Mouse (Mus musculus) right cerebral cortex, postnatal 36 days (tissue): ENCODE results near the gene Ap2b1.
A peak's percentile ranks its signal among the peaks of the same experiment; 100 is the strongest.

Source experiments
- DNase-seq, 2 experiments: peaks; one replicate each; pipeline ENCODE4 v3.0.0; 2022; ENCODE audit warnings: low spot score in 2 of 2, mixed read lengths in 1 of 2

The Ap2b1 gene

DNA sequence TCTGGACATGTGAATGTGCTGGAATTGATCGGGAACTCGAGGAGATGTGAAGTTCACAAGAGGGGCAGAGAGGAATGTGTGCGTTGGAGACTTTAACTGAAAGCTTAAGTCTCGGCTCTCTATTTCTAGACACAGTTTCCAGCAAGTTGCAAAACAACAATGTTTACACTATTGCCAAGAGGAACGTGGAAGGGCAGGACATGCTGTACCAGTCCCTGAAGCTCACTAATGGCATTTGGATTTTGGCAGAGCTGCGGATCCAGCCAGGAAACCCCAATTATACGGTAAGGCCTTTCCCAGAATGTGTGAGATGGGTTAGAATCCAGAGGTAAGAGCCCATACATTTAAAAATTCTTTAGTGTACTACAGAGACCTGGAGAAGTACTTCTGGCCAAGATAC is 98.8 kb downstream of the Ap2b1 start:
- no peak for DNase-seq

DNA sequence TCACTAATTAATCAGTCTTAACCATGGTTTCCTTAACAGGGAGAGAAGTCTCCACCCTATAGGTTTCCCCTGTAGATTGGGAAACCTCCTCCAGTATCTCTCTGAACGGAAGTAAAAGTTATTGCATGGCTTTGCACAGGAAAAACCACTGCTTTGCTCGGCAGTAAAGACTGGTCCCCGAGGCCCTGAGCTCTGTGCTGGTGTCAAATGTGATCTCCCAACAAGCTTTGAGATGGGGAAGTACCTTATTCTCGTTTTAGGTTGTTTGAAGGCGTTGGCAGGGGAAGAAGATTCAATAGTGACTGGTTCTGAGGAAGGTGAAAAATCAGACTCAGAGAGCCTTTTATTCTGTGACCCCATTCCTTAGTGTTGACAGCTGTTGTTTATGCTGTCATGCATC is 99.9 kb downstream of the Ap2b1 start:
- no peak for DNase-seq

DNA sequence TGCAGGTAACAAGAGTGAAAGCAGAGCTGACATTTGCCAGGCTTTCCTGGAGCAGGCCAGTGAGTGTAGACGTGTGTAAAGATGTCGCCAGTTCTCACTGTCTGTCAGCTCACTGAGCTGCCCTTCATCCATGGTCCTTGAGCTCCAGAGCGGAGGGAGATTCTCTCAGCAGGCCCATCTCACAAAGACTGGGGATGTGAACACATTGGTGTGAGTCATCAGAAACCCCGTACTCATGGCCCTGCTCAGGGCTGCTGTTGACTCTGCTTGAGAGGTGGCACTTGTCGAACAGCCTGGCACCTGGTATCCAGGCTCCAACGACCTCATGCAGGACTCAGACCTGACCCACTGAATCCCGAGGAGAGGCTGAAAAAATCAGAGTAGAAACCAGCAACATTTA is 105.0 kb downstream of the Ap2b1 start:
- DNase-seq = no peak

GRCm38 (mm10) chr11:83406391-83406790 is 107.6 kb downstream of the Ap2b1 start:
- DNase-seq = no peak

DNA sequence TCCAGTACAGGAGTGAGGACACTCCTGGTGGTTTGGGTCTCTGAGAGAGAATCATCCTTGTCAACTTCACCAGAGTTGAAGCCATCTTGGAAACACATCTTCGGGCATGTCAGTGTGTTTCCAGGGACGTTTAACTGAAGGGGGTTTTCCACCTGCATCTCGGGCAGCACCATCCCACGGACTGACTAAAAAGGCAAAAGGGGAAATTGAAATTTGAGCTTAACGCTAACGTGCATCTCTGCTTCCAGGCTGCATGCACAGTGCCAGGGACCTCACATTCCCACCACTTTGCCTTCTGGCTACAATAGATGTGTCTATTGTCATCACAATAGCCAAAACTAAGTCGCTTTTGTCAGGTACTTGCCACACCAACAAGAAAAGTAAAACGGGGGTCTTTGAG is 109.4 kb downstream of the Ap2b1 start:
- no peak for DNase-seq

GRCm38 (mm10) chr11:83409087-83409754 is 110.4 kb downstream of the Ap2b1 start, which contains the start of gene Rasl10b:
Rasl10b (plus strand) TSS chr11:83409137.
- no peak for DNase-seq

DNA sequence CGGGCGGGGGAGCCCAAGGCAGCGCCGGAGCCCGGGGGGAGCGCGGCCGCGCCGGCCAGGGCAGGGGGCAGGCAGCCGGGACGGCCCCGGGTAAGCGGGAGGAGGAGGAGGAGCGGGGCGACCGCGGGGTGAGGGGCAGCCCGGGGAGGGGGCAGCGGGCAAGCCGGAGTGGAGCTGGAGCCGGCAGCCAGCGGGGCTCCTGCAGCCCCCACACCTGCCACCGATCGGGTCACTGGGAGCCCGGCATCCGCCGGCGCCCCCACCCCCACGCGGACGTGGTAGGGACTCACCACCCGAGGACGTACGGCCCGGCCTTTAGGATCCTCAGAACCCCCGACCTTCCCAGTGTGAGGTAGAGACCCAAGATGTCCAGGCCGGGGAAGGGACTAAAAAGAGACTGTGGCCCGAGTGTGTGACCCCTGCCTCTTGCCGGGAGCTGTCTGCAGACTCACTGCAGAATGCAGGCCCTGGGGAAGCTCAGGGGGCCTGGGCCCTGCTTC is 111.0 kb downstream of the Ap2b1 start:
- DNase-seq = no peak

- no peak for DNase-seq
Measured at GRCm38 (mm10) chr11:83410510-83410909, 111.7 kb downstream of the Ap2b1 start.

DNA sequence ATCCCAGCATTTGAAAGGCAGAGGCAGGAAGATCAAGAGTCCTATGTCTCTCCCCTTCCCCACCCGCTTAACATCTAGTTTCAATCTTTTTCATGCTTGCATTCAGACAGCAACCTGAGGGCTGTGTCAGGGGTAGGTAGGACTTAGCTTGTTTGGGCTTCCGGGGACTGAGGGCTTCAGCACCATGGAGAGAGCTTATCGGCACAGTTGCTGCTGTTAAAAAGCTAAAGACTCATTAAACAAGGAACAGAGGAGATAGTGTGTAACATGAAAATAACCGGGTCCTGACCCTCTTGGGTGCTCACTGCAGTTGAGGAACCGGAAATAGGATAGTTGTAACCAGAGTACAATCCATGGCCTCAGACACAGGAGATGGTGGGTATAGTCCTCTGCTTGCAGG is 118.3 kb downstream of the Ap2b1 start:
- no peak for DNase-seq

- DNase-seq = peak in 1 of 2 experiments; percentile 56
Measured at GRCm38 (mm10) chr11:83417708-83418107, 118.9 kb downstream of the Ap2b1 start.

DNA sequence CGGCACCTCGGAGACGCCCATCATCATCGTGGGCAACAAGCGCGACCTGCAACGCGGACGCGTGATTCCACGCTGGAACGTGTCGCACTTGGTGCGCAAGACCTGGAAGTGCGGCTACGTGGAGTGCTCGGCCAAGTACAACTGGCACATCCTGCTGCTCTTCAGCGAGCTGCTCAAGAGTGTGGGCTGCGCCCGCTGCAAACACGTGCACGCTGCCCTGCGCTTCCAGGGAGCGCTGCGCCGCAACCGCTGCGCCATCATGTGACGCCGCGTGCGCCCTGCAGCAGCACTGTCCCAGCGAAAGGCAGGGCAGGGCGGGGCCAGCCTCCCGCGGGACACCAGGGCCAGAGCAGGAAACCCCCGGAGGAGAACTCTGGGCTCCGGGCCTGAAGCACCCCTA is 119.7 kb downstream of the Ap2b1 start:
- DNase-seq = peak; percentile 75 to 80

DNA sequence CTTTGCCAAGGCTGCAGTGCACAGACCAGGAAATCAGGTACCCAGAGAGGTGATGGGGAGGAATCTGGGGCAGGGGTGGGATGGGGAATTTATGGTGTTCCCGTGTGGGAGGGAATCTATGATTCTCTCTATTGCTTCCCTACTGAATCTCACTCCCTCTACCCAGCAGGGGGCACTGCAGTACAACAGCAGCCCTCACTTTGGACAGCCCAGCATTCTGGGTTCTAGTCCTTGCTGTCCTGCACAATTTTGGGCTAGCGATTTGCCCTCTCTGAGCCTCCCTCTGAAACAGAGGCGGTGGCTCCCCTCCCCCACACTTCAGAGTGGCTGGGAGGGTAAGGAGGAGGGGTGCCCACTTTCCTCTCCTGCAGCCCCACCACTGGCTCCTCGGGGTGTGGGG is 121.5 kb downstream of the Ap2b1 start:
- DNase-seq = no peak

DNA sequence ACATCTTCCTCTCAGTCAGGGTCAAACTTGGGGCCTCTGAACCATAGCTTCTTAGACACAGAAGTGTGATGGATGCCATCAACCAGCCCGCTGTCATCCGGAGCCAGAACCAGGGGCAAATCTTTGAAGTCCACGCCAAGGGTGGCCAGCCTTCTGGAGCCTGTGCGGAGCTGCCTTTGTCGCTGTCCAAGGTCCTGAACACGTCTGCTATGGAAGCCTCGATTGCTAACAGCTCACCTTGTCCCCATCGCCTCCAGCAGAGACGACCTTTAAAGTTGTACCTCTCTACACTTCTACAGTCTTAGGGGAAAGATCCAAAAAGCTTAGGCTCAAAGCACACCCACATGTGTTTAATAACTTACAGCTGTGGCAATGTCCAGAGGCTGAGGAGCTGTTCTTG is 122.5 kb downstream of the Ap2b1 start:
- DNase-seq = no peak

GRCm38 (mm10) chr11:83424681-83425080 is 125.9 kb downstream of the Ap2b1 start:
- DNase-seq = peak; percentile 63 to 68

DNA sequence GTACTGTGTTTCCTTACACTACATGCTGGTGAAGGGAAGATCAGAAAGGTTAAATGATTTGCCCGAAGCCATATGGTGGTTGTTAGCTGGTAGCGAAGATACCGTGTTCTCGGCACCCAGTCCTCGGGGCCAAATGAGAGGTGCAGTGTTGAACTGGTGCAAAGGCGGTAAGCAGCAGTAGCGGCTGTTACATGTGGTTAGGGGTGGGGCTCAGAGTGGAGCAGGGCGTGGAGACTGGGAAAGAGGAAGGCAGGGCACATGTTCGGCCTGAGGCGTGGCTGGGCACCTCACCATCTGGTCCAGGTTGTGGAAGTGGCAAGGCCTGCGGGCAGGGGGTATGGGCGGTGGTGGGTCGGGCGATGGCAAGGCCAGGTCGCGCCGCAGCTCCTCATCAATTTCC is 128.1 kb downstream of the Ap2b1 start:
- no peak for DNase-seq

GRCm38 (mm10) chr11:83429355-83429754 is 130.5 kb downstream of the Ap2b1 start, which contains the start of gene Gas2l2:
Gas2l2 (minus strand) TSS chr11:83429455.
- DNase-seq = no peak

DNA sequence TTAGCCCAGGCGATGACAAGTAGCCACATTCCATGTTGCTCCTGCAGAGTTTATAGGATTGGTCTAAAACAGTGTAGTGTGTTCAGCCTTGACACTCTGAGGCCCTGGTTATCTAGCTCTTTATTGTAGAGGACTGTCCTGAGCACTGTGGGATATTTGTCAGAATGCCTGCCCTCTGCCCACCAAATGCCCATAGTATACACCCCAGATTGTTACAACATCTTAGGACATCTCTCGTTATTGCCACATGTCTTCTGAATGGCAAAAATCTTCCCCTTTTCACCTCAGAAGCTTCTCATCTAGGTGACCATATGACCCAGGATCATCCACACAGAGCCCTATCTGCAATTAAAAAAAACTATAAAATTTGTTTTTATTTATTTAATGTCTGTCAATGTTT is 133.7 kb downstream of the Ap2b1 start:
- no peak for DNase-seq

GRCm38 (mm10) chr11:83437377-83437776 is 138.6 kb downstream of the Ap2b1 start, which contains the start of gene 1700020L24Rik:
1700020L24Rik (plus strand) TSS chr11:83437677.
- DNase-seq = no peak

- no peak for DNase-seq
Measured at GRCm38 (mm10) chr11:83439426-83440060, 140.7 kb downstream of the Ap2b1 start.

GRCm38 (mm10) chr11:83440081-83441064 is 141.5 kb downstream of the Ap2b1 start:
- DNase-seq = peak; percentile 62 to 71

DNA sequence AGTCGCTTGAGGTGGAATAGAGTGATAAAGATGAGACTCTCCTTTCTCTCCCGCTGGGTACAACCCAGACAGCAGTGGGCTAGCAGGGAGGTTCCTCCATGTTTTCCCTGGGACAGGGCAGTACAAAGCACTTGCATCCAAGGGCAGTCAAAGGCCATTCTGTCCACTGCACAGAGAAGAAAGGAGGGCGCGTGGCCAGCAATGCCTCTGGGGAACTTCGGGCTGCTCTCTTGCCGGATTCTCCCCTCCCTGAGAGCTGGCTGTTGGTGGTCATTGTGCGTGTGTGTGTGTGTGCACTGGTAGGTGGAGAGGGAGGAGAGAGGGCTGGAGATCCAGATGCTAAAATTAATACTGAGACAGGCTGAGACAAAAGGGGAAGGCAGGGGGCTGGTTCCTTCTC is 142.4 kb downstream of the Ap2b1 start:
- DNase-seq = no peak
